Mouse (Mus musculus) embryonic fibroblast, embryonic 13.5 days (primary cell): ENCODE results near the gene Eefsec.

Experiments used
- CTCF ChIP-seq: IDR thresholded peaks from 2 replicates; pipeline ENCODE4 v1.5.1; 2011; ENCODE audit warnings: mild to moderate bottlenecking, control low read depth, low read length, moderate library complexity, borderline replicate concordance; ENCODE audit not compliant: insufficient read depth
- POLR2A ChIP-seq: IDR thresholded peaks from 2 replicates; pipeline ENCODE4 v1.6.1; 2011; ENCODE audit warnings: low read depth, mild to moderate bottlenecking, control low read depth, low read length, moderate library complexity

DNA sequence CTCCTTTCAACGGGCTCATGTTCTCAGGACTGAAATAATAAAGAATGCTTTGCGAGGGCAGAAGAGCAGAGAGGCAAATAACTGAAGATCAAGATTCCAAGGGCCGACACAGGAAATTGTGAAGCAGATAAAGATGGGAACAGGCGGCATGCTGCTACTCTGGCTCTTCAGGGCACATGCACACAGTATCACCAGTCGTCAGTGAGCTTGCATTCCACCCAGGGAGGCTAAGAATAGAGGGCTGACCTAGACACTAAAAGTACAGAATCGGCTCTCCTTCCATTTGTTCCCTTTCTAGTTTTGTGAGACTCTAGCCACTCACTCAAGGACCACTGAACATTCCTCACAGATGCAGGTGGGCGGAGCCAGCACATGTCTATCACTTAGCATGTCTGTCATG is 145.1 kb downstream of the Eefsec start:
- TF ChIP-seq CTCF (no peak), POLR2A (no peak)
